Mouse (Mus musculus) ES-Bruce4 (cell line): ENCODE measurements around the gene Zfp768. TPM values are rescaled to one million over a fixed set of nuclear protein-coding genes. Genes with fewer than 3 reads are reported as not detected.
"Not testable (repeated sequence)": the region's sequence is repeated elsewhere in the genome, so short reads cannot be mapped to it uniquely, and the experiment has no call there.

Experiments
- H3K27ac ChIP-seq: 2 replicates; pipeline ENCODE4 v1.5.1; 2012; ENCODE audit warnings: low read length, inconsistent platforms; ENCODE audit not compliant: insufficient read depth
- H3K27me3 ChIP-seq: 2 replicates; pipeline ENCODE4 v1.6.1; 2012; ENCODE audit warnings: mild to moderate bottlenecking, low read length, inconsistent platforms; ENCODE audit not compliant: control insufficient read depth, poor library complexity, insufficient read depth, severe bottlenecking
- H3K36me3 ChIP-seq: 2 replicates; pipeline ENCODE4 v1.6.1; 2012; ENCODE audit warnings: inconsistent platforms, mild to moderate bottlenecking, low read length, moderate library complexity; ENCODE audit not compliant: control insufficient read depth, poor library complexity, insufficient read depth, severe bottlenecking
- H3K4me1 ChIP-seq: one replicate; pipeline ENCODE4 v1.8.1; 2011; ENCODE audit warnings: low read length; ENCODE audit not compliant: control insufficient read depth, insufficient read depth
- H3K4me3 ChIP-seq: 2 replicates; pipeline ENCODE4 v1.5.1; 2011; ENCODE audit warnings: low read depth, mild to moderate bottlenecking, low read length
- H3K9ac ChIP-seq: 2 replicates; pipeline ENCODE4 v1.6.1; 2012; ENCODE audit warnings: low read depth, mild to moderate bottlenecking, inconsistent platforms; ENCODE audit not compliant: poor library complexity, severe bottlenecking
- H3K9me3 ChIP-seq: replicated peaks from 2 replicates; pipeline ENCODE4 v1.6.1; 2012; ENCODE audit warnings: mild to moderate bottlenecking, low read length, inconsistent platforms; ENCODE audit not compliant: control insufficient read depth, poor library complexity, insufficient read depth, severe bottlenecking
- CTCF ChIP-seq: IDR thresholded peaks from one replicate; pipeline ENCODE4 v1.8.1; 2011; ENCODE audit warnings: low read depth, low read length
- EP300 ChIP-seq: IDR thresholded peaks from 2 replicates; pipeline ENCODE4 v1.6.1; 2011; ENCODE audit warnings: low read depth, low read length; ENCODE audit not compliant: insufficient read depth
- POLR2A ChIP-seq: IDR thresholded peaks from one replicate; pipeline ENCODE4 v1.8.1; 2011; ENCODE audit warnings: low read length; ENCODE audit not compliant: insufficient read depth
- polyA plus RNA-seq: library from polyadenylated mRNA; stranded (reverse); fragments of >200 nt; gene quantifications from 2 replicates; pipeline ENCODE4 v1.2.4, GENCODE M21; 2011; ENCODE audit warnings: low read depth; ENCODE audit not compliant: missing spikeins, insufficient read depth, insufficient read length

Zfp768 gene
- polyA plus RNA-seq, 1 experiment = 7.0 TPM

DNA sequence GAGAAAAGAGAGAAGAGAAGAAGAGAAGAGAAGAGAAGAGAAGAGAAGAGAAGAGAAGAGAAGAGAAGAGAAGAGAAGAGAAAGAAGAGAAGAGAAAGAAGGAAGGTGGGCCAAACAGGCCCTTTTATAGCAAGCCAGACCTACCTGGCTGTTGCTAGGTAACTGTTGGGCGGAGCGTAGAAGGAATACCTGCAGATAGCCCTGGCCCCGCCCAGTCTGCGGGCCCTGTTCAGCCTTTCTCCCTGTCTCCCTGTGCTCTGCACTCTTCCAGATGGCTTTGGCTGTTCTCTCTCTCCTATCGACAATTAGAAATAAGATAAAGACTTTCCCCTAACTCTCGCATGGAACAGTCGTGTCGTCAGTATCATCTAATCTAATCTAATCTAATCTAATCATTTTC lies 1.3 kb upstream of the Zfp768 start:
- Histone ChIP-seq H3K4me1 (no peaks in the 10 kb centered on the region), H3K9me3 (no peaks in the 10 kb centered on the region), H3K4me3 (no peak overlapping the region), H3K36me3 (no peaks in the 10 kb centered on the region), H3K9ac (no peak overlapping the region), H3K27me3 (no peaks in the 10 kb centered on the region), H3K27ac (no peak overlapping the region)
- TF ChIP-seq POLR2A = no peak
- TF ChIP-seq CTCF = no peak
- TF ChIP-seq EP300 = no peak

DNA sequence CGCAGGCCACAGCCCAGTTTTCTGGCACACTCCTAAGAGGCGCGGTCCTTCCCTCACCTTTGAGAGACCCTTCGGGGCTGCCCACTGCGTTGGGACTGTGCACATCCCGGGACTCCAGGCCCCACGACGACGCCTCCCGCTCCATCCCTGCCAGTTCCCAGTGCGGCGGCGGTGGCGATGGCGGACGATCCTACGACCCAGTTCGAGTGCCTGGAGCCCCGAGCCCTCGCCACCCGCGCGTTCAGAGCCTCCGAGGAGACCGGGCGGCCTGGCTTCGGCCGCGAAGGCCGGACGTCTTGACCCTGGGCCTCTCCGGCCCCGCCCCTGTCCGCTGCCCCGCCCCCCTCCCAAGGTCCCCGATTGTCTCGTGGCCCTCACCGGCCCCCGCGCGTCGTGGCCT lies 297 bp downstream of the Zfp768 start:
- H3K36me3 ChIP-seq = no peaks in the 10 kb centered on the region
- no peak overlapping the region for H3K27ac ChIP-seq
- H3K9me3 ChIP-seq = no peaks in the 10 kb centered on the region
- TF ChIP-seq EP300 = no peak
- no peak for TF ChIP-seq POLR2A
- no peak for TF ChIP-seq CTCF
- H3K9ac ChIP-seq = peak overlapping the region; percentile 84
- H3K27me3 ChIP-seq = no peaks in the 10 kb centered on the region
- peak overlapping the region; percentile 88 for H3K4me3 ChIP-seq
- H3K4me1 ChIP-seq = no peaks in the 10 kb centered on the region

GRCm38 (mm10) chr7:127344371-127344770 lies 1.0 kb downstream of the Zfp768 start:
- no peaks in the 10 kb centered on the region for H3K4me1 ChIP-seq
- 0 out of 2 replicates have a peak overlapping the region, but pooled peaks have one; percentile 84 for H3K9ac ChIP-seq
- H3K4me3 ChIP-seq = no peak overlapping the region
- no peak overlapping the region for H3K27ac ChIP-seq
- H3K27me3 ChIP-seq = no peaks in the 10 kb centered on the region
- no peaks in the 10 kb centered on the region for H3K36me3 ChIP-seq
- no peaks in the 10 kb centered on the region for H3K9me3 ChIP-seq
- no peak for TF ChIP-seq POLR2A
- TF ChIP-seq CTCF = no peak
- TF ChIP-seq EP300 = no peak

DNA sequence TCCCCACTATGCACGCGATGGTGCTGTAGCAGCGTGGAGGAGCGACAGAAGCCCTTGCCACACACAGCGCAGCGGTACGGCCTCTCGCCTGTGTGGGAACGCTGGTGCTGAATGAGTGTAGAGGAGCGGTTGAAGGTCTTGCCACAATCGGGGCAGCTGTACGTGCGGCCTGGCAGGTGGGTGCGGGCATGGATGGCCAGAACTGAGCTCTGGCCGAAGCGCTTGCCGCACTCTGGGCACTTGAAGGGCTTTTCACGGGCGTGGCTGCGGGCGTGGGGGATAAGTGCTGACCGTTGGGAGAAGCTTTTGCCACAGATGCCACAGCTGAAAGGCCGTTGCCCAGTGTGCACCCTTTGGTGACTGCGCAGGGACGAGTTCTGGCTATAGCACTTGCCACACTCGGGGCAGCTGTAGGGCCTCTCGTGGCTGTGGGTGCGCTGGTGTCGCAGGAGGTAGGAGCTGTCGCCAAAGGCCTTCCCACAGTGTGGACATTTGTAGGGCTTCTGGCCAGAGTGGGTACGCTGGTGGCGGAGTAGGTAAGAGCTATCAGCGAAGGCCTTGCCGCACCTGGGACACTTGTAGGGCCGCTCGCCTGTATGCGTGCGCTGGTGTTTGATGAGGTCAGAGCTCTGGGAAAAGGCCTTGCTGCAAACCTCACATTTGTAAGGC lies 1.9 kb downstream of the Zfp768 start:
- no peaks in the 10 kb centered on the region for H3K36me3 ChIP-seq
- TF ChIP-seq POLR2A = no peak
- TF ChIP-seq CTCF = no peak
- no peak for TF ChIP-seq EP300
- no peak overlapping the region for H3K9ac ChIP-seq
- peak overlapping the region; percentile 30 for H3K4me3 ChIP-seq
- H3K4me1 ChIP-seq = no peaks in the 10 kb centered on the region
- H3K27me3 ChIP-seq = no peaks in the 10 kb centered on the region
- H3K9me3 ChIP-seq = no peaks in the 10 kb centered on the region
- no peak overlapping the region for H3K27ac ChIP-seq

DNA sequence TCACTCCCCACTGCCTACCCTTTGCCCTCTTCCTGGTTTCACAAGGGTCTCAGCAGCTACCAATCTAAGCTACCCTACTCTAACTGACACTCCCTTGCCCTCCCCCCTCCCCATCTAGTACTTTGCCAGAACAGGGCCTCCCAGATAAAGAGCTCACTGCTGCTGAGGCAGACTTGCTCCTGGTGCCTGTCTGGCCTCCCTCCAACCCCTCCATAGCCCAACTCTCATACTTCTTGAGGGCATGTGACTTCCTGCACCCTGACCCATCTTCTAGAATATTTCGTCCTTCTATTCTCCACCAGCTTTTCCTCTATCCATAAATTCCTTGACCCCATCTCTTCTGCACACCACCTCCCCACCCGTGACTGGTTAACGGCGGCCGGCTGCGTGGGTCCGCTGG lies 2.5 kb downstream of the Zfp768 start:
- no peak overlapping the region for H3K9ac ChIP-seq
- H3K4me1 ChIP-seq = no peaks in the 10 kb centered on the region
- H3K9me3 ChIP-seq = no peaks in the 10 kb centered on the region
- H3K36me3 ChIP-seq = no peaks in the 10 kb centered on the region
- no peaks in the 10 kb centered on the region for H3K27me3 ChIP-seq
- no peak for TF ChIP-seq EP300
- H3K27ac ChIP-seq = no peak overlapping the region
- H3K4me3 ChIP-seq = peak overlapping the region; percentile 30

DNA sequence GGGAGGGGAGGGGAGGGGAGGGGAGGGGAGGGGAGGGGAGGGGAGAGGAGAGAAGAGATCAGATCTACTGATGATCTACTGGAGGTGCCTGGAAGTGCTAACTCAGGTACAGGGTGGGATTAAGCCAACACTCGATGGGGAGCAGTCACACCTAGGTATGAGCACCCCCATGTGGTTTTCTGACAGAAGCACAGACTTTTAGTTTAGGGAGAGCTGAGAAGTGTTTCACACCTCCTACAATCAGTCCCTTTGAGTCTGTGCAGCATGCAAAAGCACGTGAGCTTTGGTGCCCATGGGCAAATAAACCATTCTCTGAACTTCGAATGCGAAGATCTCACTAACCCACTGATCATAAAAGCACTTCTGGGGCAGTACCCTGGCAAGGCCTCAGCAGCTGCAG lies 3.1 kb downstream of the Zfp768 start:
- H3K27me3 ChIP-seq = no peaks in the 10 kb centered on the region
- no peak for TF ChIP-seq EP300
- TF ChIP-seq CTCF = no peak
- no peak for TF ChIP-seq POLR2A
- no peaks in the 10 kb centered on the region for H3K36me3 ChIP-seq
- no peak overlapping the region for H3K27ac ChIP-seq
- no peak overlapping the region for H3K4me3 ChIP-seq
- H3K9me3 ChIP-seq = no peaks in the 10 kb centered on the region
- no peaks in the 10 kb centered on the region for H3K4me1 ChIP-seq
- H3K9ac ChIP-seq = no peak overlapping the region

GRCm38 (mm10) chr7:127341861-127342260 lies 3.5 kb downstream of the Zfp768 start:
- not testable (repeated sequence) for H3K36me3 ChIP-seq, H3K27me3 ChIP-seq, H3K27ac ChIP-seq, H3K4me1 ChIP-seq, H3K9me3 ChIP-seq, H3K4me3 ChIP-seq, H3K9ac ChIP-seq
